Mouse (Mus musculus): ENCODE data around the gene Gm21882.
"Not testable (repeated sequence)": the region's sequence is repeated elsewhere in the genome, so short reads cannot be mapped to it uniquely, and the experiment has no call there.

The Gm21882 gene

GRCm38 (mm10) chrY:40381423-40381822 lies at the start of gene Gm21882:
Gene Gm21882, minus strand, starts transcription at chrY:40381523.
- in situ Hi-C loops (cut with MboI, MseI) = not testable (repeated sequence)

Measured in T-helper 17 cell (primary cell).